Mouse (Mus musculus) forebrain, postnatal 0 days (tissue): ENCODE measurements at regions not wholly inside any gene's neighbourhood (a gene's known extent, or its start where the extent isn't known, plus 50 kb on each side); places are given as distances from the start of the nearest gene placed in this dataset.

ENCODE experiments used
- ATAC-seq: fragments of 200-750 bp; cut with Nextera tagmentation; 2 replicates; pipeline ENCODE4 v1.8.0; 2017; ENCODE audit warnings: mild to moderate bottlenecking, moderate library complexity
- DNase-seq: peaks from one replicate; pipeline ENCODE4 v3.0.0-alpha.2; 2015
- H3K27ac ChIP-seq: fragments of 300-500 bp; sonication (generic); 2 replicates; pipeline ENCODE4 v1.5.1; 2014; ENCODE audit warnings: low read depth, mild to moderate bottlenecking, antibody characterized with exemption, low read length, moderate library complexity, mixed read lengths
- H3K27me3 ChIP-seq: fragments of 300-500 bp; sonication (generic); 2 replicates; pipeline ENCODE4 v1.6.1; 2014; ENCODE audit warnings: mild to moderate bottlenecking, low read length, mixed read lengths; ENCODE audit not compliant: insufficient read depth
- H3K36me3 ChIP-seq: fragments of 300-500 bp; sonication (generic); 2 replicates; pipeline ENCODE4 v1.6.1; 2014; ENCODE audit warnings: mild to moderate bottlenecking, moderate library complexity; ENCODE audit not compliant: insufficient read depth
- H3K4me1 ChIP-seq: fragments of 300-500 bp; sonication (generic); 2 replicates; pipeline ENCODE4 v1.6.1; 2014; ENCODE audit warnings: antibody characterized with exemption; ENCODE audit not compliant: insufficient read depth
- H3K4me2 ChIP-seq: fragments of 300-500 bp; sonication (generic); 2 replicates; pipeline ENCODE4 v1.6.1; 2014; ENCODE audit warnings: low read depth, mild to moderate bottlenecking, moderate library complexity
- H3K4me3 ChIP-seq: fragments of 300-500 bp; sonication (generic); 2 replicates; pipeline ENCODE4 v1.5.1; 2014; ENCODE audit warnings: low read depth, low read length, mixed read lengths
- H3K9ac ChIP-seq: fragments of 300-500 bp; sonication (generic); 2 replicates; pipeline ENCODE4 v1.6.1; 2014; ENCODE audit warnings: mild to moderate bottlenecking
- H3K9me3 ChIP-seq: fragments of 300-500 bp; sonication (generic); 2 replicates; pipeline ENCODE4 v1.6.1; 2016; ENCODE audit warnings: low read length
- CTCF ChIP-seq: sonication (generic); IDR thresholded peaks from 2 replicates; pipeline ENCODE4 v1.5.1; 2016; ENCODE audit warnings: antibody characterized with exemption, control low read depth, low read depth
- WGBS: fragments of 180-500 bp; shearing (Covaris S2); extraction: QIAGEN DNeasy Blood & Tissue Kit; methylation state at CpG from one replicate; pipeline ENCODE4 v1.1.7; 2014; 5-methylcytosine and 5-hydroxymethylcytosine counted together

GRCm38 (mm10) chr1:34642304-34642893, 62.9 kb downstream of the Amer3 start:
- no peak overlapping the region for H3K4me2 ChIP-seq
- H3K27me3 ChIP-seq = no peaks in the 10 kb centered on the region
- DNase-seq = peak; percentile 83
- no peak overlapping the region for H3K4me3 ChIP-seq
- 38% methylated on average over 13 of the region's 13 CpGs for WGBS
- no peaks in the 10 kb centered on the region for H3K36me3 ChIP-seq
- H3K4me1 ChIP-seq = no peaks in the 10 kb centered on the region
- no peaks in the 10 kb centered on the region for H3K9me3 ChIP-seq
- H3K27ac ChIP-seq = no peak overlapping the region
- ATAC-seq = peak; percentile 75
- TF ChIP-seq CTCF = peak; percentile 96
- H3K9ac ChIP-seq = no peak overlapping the region

GRCm38 (mm10) chr1:34653963-34654644, 74.6 kb downstream of the Amer3 start:
- Histone ChIP-seq H3K27ac (no peak overlapping the region), H3K9me3 (no peaks in the 10 kb centered on the region), H3K4me1 (no peaks in the 10 kb centered on the region), H3K27me3 (no peaks in the 10 kb centered on the region), H3K4me3 (no peak overlapping the region), H3K4me2 (no peak overlapping the region), H3K9ac (no peak overlapping the region), H3K36me3 (no peaks in the 10 kb centered on the region)
- no peak for DNase-seq
- ATAC-seq = no peak
- WGBS = 92% methylated on average over 10 of the region's 10 CpGs
- no peak for TF ChIP-seq CTCF

- no peaks in the 10 kb centered on the region for H3K36me3 ChIP-seq
- no peak overlapping the region for H3K9ac ChIP-seq
- DNase-seq (no peak), ATAC-seq (no peak)
- no peaks in the 10 kb centered on the region for H3K9me3 ChIP-seq
- no peak overlapping the region for H3K27ac ChIP-seq
- no peak overlapping the region for H3K4me3 ChIP-seq
- no peaks in the 10 kb centered on the region for H3K27me3 ChIP-seq
- TF ChIP-seq CTCF = no peak
- no peaks in the 10 kb centered on the region for H3K4me1 ChIP-seq
- no peak overlapping the region for H3K4me2 ChIP-seq
Observed at GRCm38 (mm10) chr1:34657481-34657880, 78.0 kb downstream of the Amer3 start.

- peak; percentile 47 for ATAC-seq
- no peaks in the 10 kb centered on the region for H3K4me1 ChIP-seq
- WGBS = 35% methylated on average over 4 of the region's 4 CpGs
- peak overlapping the region; percentile 41 for H3K27ac ChIP-seq
- no peaks in the 10 kb centered on the region for H3K36me3 ChIP-seq
- no peaks in the 10 kb centered on the region for H3K27me3 ChIP-seq
- no peak overlapping the region for H3K4me2 ChIP-seq
- H3K9me3 ChIP-seq = no peaks in the 10 kb centered on the region
- TF ChIP-seq CTCF = peak; percentile 42
- no peak overlapping the region for H3K4me3 ChIP-seq
- peak; percentile 68 for DNase-seq
- no peak overlapping the region for H3K9ac ChIP-seq
Observed at GRCm38 (mm10) chr1:34663875-34664547, 84.6 kb downstream of the Amer3 start.

- Histone ChIP-seq H3K9ac (no peak overlapping the region), H3K9me3 (no peaks in the 10 kb centered on the region), H3K4me3 (no peak overlapping the region), H3K36me3 (no peaks in the 10 kb centered on the region), H3K27ac (peak overlapping the region; percentile 41), H3K27me3 (no peaks in the 10 kb centered on the region), H3K4me1 (no peaks in the 10 kb centered on the region), H3K4me2 (no peak overlapping the region)
- WGBS = 22% methylated on average over 11 of the region's 11 CpGs
- peak; percentile 75 for ATAC-seq
- TF ChIP-seq CTCF = peak; percentile 44
- peak; percentile 86 for DNase-seq
Observed at GRCm38 (mm10) chr1:34664816-34665511, 85.5 kb downstream of the Amer3 start.

GRCm38 (mm10) chr1:34665512-34665854, 86.0 kb downstream of the Amer3 start:
- Histone ChIP-seq H3K27me3 (no peaks in the 10 kb centered on the region), H3K9ac (no peak overlapping the region), H3K36me3 (no peaks in the 10 kb centered on the region), H3K9me3 (no peaks in the 10 kb centered on the region), H3K4me1 (no peaks in the 10 kb centered on the region), H3K4me3 (no peak overlapping the region), H3K4me2 (no peak overlapping the region), H3K27ac (peak overlapping the region; percentile 41)
- DNase-seq (no peak), ATAC-seq (peak; percentile 3; the same call in 1 of the 2 replicates)
- no peak for TF ChIP-seq CTCF
- 34% methylated on average over 5 of the region's 5 CpGs for WGBS

- H3K9ac ChIP-seq = no peak overlapping the region
- DNase-seq (peak; percentile 47), ATAC-seq (peak; percentile 83)
- H3K4me2 ChIP-seq = no peak overlapping the region
- H3K4me1 ChIP-seq = no peaks in the 10 kb centered on the region
- H3K27me3 ChIP-seq = no peaks in the 10 kb centered on the region
- no peaks in the 10 kb centered on the region for H3K36me3 ChIP-seq
- H3K27ac ChIP-seq = peak overlapping the region; percentile 41; the same call in 1 of the 2 replicates
- 21% methylated on average over 13 of the region's 13 CpGs for WGBS
- H3K9me3 ChIP-seq = no peaks in the 10 kb centered on the region
- H3K4me3 ChIP-seq = no peak overlapping the region
- TF ChIP-seq CTCF = no peak
Observed at GRCm38 (mm10) chr1:34666226-34666662, 86.8 kb downstream of the Amer3 start.
